Mouse (Mus musculus): Measurements from ENCODE around the gene Exog.

The Exog gene

DNA sequence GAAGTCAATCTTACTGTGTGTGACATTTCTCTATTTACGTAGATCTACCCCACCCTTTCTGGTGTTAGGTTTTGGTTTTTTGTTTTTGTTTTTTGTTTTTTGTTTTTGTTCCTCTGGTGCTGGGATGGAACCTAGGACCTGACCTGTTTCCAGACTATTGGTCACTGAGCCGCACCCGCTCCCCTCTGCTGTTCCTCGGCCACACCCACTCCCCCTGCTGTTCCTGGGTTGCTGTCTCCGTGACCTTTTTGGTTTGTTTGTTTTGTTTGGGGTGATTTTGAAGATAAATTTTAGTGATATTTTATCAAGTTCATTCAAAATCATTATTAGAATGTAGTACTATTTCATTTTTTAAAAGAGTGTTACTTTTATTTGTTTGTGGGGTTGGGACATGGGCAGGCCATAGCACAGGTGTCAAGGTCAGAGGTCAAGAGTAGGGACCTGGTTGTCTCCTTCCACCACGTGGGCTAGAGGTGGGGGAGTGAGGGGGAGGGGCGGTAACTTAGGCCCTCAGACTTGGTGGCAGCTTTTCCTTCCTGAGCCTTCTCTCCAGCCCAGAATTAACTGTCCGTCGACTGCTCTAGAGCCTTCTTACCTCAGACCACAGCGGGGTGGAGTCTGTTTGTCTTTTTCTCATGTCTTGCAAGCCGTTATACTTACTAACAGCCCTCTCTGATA is 60.4 kb downstream of the Exog start:
- DNase-seq (ENCODE audit: low spot score): no peak

DNA sequence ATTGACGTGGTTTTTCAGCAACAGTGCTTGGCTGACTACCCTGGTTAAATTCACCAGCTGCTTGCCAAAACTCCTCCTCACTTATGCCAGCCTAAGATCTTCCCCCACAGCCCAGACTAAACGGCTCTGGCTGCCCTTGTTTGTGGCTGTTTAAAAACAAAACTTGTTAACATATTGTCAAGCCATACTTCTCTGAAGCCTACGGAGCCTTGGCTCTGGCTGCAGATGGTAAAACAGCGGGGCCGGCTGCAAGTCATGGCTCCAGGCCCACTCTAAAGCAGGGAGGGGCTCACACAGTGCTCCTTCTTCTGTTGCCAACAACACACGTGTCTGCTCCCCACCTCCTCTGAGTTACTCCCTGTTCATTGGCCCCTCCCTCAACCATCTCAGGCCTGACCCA is 66.2 kb downstream of the Exog start:
- no peak for DNase-seq (ENCODE audit: low spot score)

DNA sequence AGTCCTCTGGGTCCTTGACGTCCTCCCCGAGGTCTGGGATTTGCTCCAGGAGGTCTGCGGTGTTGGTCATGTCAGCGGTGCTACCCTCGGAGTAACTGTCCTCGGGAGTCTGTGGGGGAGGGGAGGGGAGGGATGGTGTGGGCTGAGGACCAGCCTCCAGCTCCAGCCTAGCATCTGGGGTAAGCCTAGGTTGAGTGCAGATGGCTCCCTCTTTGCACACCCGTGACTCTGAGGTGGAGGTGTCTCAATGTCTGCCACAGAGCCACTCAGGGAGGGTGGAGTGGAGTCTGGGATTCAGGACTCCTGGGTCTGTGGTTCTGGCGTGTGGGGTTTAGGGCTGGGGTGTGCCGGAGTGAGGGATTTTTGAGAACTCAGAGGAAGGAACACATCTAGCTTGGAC is 68.2 kb downstream of the Exog start:
- DNase-seq (ENCODE audit: low spot score): no peak

DNA sequence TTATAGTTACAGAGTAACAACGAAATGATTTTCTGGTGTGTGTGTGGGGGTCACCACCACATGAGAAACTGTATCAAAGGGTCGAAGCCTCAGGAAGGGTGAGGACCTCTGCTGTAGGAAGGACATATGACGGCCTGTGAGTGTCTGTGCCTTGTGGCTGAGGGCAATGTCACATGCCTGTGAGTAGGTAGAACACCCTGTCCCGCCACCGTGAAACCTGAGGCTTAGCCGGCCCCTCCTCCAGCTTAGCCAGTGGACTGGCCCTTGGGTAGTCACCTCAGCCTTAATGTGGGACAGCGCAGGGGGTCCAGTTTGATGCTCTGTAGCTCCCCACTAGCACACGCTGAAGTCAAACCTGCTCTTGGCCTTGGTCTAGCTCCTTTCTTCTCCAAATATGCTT is 69.1 kb downstream of the Exog start:
- DNase-seq (ENCODE audit: low spot score): no peak

DNA sequence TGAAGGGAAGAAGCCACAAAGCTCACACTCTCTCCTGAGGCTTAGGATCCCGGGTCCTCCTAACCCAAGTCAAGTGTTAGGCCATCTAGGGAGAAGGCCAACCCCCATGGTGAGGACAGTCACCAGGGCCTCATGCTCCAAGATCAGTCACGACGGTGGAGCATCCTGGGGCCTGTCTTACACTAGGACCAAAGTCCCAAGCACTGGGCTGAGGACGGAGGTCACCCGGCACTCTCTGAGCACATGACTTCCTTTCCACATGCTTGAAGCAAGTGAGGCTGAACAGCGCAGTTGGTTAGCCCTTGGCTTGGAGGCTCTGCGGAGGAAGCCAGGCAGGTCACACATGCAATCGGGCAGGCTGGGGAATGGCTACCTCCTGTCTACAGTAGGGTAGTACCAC is 70.2 kb downstream of the Exog start:
- DNase-seq (ENCODE audit: low spot score): no peak
